Mouse (Mus musculus) erythroblast, embryonic 14.5 days (primary cell): Measurements from ENCODE around the gene Ascc2. TPM values are rescaled to one million over a fixed set of nuclear protein-coding genes. Genes with fewer than 3 reads are reported as not detected.

Experiments
- H3K27me3 ChIP-seq: 2 replicates; pipeline ENCODE4 v1.6.1; 2012; ENCODE audit warnings: inconsistent platforms; ENCODE audit not compliant: control insufficient read depth
- H3K36me3 ChIP-seq: 2 replicates; pipeline ENCODE4 v1.6.1; 2012; ENCODE audit warnings: mild to moderate bottlenecking, inconsistent platforms; ENCODE audit not compliant: control insufficient read depth
- H3K4me1 ChIP-seq: 2 replicates; pipeline ENCODE4 v1.6.1; 2012; ENCODE audit warnings: inconsistent platforms; ENCODE audit not compliant: control insufficient read depth
- H3K4me3 ChIP-seq: replicated peaks from 2 replicates; pipeline ENCODE3; 2012; ENCODE audit warnings: moderate library complexity, mild to moderate bottlenecking, inconsistent platforms
- H3K9me3 ChIP-seq: 2 replicates; pipeline ENCODE4 v1.6.1; 2012; ENCODE audit warnings: low read length, inconsistent platforms, mixed read lengths; ENCODE audit not compliant: control insufficient read depth
- GATA1 ChIP-seq: IDR thresholded peaks from 2 replicates; pipeline ENCODE4 v1.6.1; 2012; ENCODE audit warnings: low read length, inconsistent platforms, mixed read lengths
- TAL1 ChIP-seq: IDR thresholded peaks from 3 replicates; pipeline ENCODE4 v1.6.1; 2012; ENCODE audit warnings: low read length, inconsistent platforms, mixed read lengths
- polyA plus RNA-seq: library from polyadenylated mRNA; stranded (reverse); fragments of >175 nt; gene quantifications from 2 replicates; pipeline ENCODE4 v1.2.3, GENCODE M21; 2012

Gene Ascc2
- polyA plus RNA-seq, 1 experiment, result 5.3 TPM

- TF ChIP-seq GATA1, result no peak
- no peak for TF ChIP-seq TAL1
- Histone ChIP-seq H3K4me1 (peaks cover 2% of the 10 kb centered on the region), H3K9me3 (no peaks in the 10 kb centered on the region), H3K4me3 (no peak overlapping the region), H3K36me3 (peaks cover 30% of the 10 kb centered on the region), H3K27me3 (peaks cover 2% of the 10 kb centered on the region; the same call in 1 of the 2 replicates)
Observed at GRCm38 (mm10) chr11:4687027-4687426, 49.5 kb downstream of the Ascc2 start.

GRCm38 (mm10) chr11:4687874-4688273, 50.3 kb downstream of the Ascc2 start:
- H3K9me3 ChIP-seq, result no peaks in the 10 kb centered on the region
- H3K36me3 ChIP-seq, result peaks cover 22% of the 10 kb centered on the region

DNA sequence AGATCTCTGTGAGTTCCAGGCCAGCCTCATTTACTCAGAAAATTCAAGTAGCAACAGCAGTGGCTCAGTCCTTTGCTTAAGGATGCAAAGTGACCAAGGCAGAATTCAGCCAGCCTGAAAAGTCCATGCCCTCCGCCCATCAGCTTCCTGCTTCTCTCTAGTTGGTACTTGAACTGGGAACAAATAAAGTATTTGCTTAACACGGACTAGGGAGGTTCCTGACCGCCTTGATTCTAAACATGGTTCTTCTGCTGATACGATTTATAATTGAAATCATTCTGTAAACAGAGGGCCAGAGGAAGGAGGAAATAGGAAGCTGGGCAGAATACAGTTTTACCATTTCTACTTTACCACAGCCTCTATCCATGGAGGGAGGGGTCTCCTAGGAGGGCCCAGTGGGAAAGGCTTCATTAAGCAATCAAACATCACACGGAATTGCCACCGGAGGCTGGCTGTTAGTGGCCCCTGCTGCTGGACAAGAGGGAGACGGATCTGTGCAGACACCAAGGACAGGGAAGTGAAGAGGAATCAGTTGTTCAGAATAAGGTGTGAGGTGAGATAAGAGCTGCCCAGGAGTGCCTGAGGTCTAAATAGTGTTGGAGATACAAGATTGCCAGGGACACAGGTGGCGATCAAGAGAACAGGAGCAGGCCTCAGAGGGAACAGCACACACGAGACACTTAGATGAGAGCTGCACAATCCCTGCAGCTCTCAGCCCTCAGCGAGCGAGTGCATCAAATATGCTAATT, 51.3 kb downstream of the Ascc2 start:
- TF ChIP-seq GATA1 (no peak), TAL1 (no peak)
- H3K36me3 ChIP-seq, result peaks cover 12% of the 10 kb centered on the region
- H3K9me3 ChIP-seq, result no peaks in the 10 kb centered on the region
- no peak overlapping the region for H3K4me3 ChIP-seq
- peaks cover 2% of the 10 kb centered on the region; the same call in 1 of the 2 replicates for H3K27me3 ChIP-seq
- no peaks in the 10 kb centered on the region; the same call in none of the 2 replicates for H3K4me1 ChIP-seq

More at GRCm38 (mm10) chr11:4687874-4688273, 50.3 kb downstream of the Ascc2 start:
- H3K4me3 ChIP-seq, result no peak overlapping the region
- peaks cover 2% of the 10 kb centered on the region; the same call in 1 of the 2 replicates for H3K27me3 ChIP-seq
- H3K4me1 ChIP-seq, result peaks cover 2% of the 10 kb centered on the region
- TF ChIP-seq GATA1 (no peak), TAL1 (no peak)

GRCm38 (mm10) chr11:4690353-4690752, 52.8 kb downstream of the Ascc2 start:
- Histone ChIP-seq H3K9me3 (peaks cover 6% of the 10 kb centered on the region), H3K27me3 (peaks cover 2% of the 10 kb centered on the region), H3K4me1 (no peaks in the 10 kb centered on the region; the same call in none of the 2 replicates), H3K4me3 (no peak overlapping the region), H3K36me3 (no peaks in the 10 kb centered on the region)
- no peak for TF ChIP-seq GATA1
- TF ChIP-seq TAL1, result no peak

GRCm38 (mm10) chr11:4691213-4691612, 53.7 kb downstream of the Ascc2 start:
- no peaks in the 10 kb centered on the region for H3K36me3 ChIP-seq
- peaks cover 6% of the 10 kb centered on the region for H3K9me3 ChIP-seq
- H3K4me1 ChIP-seq, result no peaks in the 10 kb centered on the region; the same call in none of the 2 replicates
- H3K27me3 ChIP-seq, result peaks cover 2% of the 10 kb centered on the region
- no peak overlapping the region for H3K4me3 ChIP-seq
- TF ChIP-seq TAL1 (no peak), GATA1 (no peak)

GRCm38 (mm10) chr11:4692162-4692561, 54.6 kb downstream of the Ascc2 start:
- TF ChIP-seq GATA1 (no peak), TAL1 (no peak)
- Histone ChIP-seq H3K9me3 (peaks cover 6% of the 10 kb centered on the region), H3K4me1 (peaks cover 1% of the 10 kb centered on the region), H3K36me3 (no peaks in the 10 kb centered on the region), H3K27me3 (peaks cover 2% of the 10 kb centered on the region), H3K4me3 (no peak overlapping the region)

DNA sequence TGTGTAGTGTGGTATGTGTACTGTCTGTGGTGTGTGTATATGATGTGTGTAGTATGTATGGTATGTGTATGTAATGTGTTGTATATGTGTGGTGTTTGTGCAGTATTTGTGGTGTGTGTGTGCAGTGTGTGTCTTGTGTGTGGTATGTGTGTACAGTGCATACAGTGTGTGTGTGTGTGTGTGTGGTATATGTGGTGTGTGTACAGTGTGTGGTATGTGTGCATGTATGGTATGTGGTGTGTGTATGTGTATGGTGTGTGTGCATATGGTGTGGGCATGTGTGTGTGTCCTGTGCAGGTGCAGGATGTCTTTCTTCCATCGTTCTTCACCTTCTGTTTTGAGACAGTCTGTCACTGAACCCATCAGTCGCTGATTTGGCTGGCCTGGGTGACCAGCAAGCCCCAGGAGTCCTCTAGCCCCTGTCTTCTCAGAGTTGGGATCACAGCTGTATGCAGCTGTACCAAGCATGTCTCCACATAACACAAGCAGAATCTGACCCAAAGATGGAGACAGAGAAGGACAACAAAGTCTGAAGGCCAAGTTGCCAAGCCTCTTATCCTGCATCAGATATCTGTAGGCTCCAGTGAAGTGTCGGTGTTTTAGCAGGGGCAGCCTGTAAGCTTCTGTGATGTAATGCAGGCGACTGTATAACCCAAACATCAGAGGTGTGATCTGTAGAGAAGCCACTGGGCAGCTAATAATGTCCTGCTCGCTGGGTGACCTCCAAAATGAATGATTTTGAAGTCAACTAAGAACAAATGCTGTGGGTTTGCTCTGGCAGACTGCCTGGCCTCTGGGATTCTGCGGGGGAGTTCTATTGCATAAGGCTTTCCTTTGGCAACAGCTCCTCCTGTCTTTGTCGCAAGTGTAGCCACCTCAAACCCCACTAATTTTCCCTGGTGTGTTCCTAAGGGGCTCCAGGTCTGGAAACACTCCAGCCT, 59.8 kb downstream of the Ascc2 start:
- TF ChIP-seq TAL1, result no peak
- no peak for TF ChIP-seq GATA1
- Histone ChIP-seq H3K4me1 (peaks cover 6% of the 10 kb centered on the region), H3K9me3 (peaks cover 6% of the 10 kb centered on the region), H3K4me3 (no peak overlapping the region), H3K27me3 (no peaks in the 10 kb centered on the region; the same call in 1 of the 2 replicates), H3K36me3 (peaks cover 27% of the 10 kb centered on the region)

- Histone ChIP-seq H3K36me3 (peaks cover 32% of the 10 kb centered on the region), H3K4me1 (peaks cover 26% of the 10 kb centered on the region), H3K9me3 (no peaks in the 10 kb centered on the region), H3K4me3 (no peak overlapping the region), H3K27me3 (no peaks in the 10 kb centered on the region)
- no peak for TF ChIP-seq GATA1
- TF ChIP-seq TAL1, result no peak
Observed at GRCm38 (mm10) chr11:4700726-4701125, 63.2 kb downstream of the Ascc2 start.

- Histone ChIP-seq H3K9me3 (no peaks in the 10 kb centered on the region), H3K4me3 (peak overlapping the region; percentile 68), H3K36me3 (peaks cover 32% of the 10 kb centered on the region), H3K27me3 (no peaks in the 10 kb centered on the region), H3K4me1 (peaks cover 26% of the 10 kb centered on the region)
- TF ChIP-seq GATA1, result no peak
- no peak for TF ChIP-seq TAL1
Observed at GRCm38 (mm10) chr11:4703688-4704071, 66.1 kb downstream of the Ascc2 start.
